Mouse (Mus musculus): Measurements from ENCODE around the gene Clec4a1. TPM values are rescaled to one million over a fixed set of nuclear protein-coding genes. Genes with fewer than 3 reads are reported as not detected.

Gene Clec4a1
- total RNA-seq, 1 experiment from 2014 or later, result 0.50 TPM

Other genes with a start within 250 kb of the Clec4a1 start
- gene Nanog, start 214.4 kb upstream of the Clec4a1 start, total RNA-seq (2017), result not detected in 2 replicates
- gene Slc2a3, start 120.2 kb upstream of the Clec4a1 start, total RNA-seq (2017), result 64.6 and 82.1 TPM in 2 replicates
- 8.9 and 9.7 TPM in 2 replicates for gene Foxj2, start 101.9 kb upstream of the Clec4a1 start, total RNA-seq (2017)
- 0.19 and 0.55 TPM in 2 replicates for gene C3ar1, start 65.7 kb upstream of the Clec4a1 start, total RNA-seq (2017)
- gene Necap1, start 47.4 kb upstream of the Clec4a1 start, total RNA-seq (2017), result 16.7 and 21.1 TPM in 2 replicates
- gene Clec4a3, start 30.7 kb downstream of the Clec4a1 start, total RNA-seq (2017), result 3.7 and 6.4 TPM in 2 replicates
- not detected in 2 replicates for gene Clec4a4, start 68.5 kb downstream of the Clec4a1 start, total RNA-seq (2017)
- gene Clec4b1, start 128.1 kb downstream of the Clec4a1 start, total RNA-seq (2017), result 1.0 TPM in 1 of 2 replicates, not detected in the other
- gene Clec4a2, start 184.6 kb downstream of the Clec4a1 start, total RNA-seq (2017), result 10.4 and 27.1 TPM in 2 replicates

Data from hematopoietic stem cell, adult 5-6 weeks (primary cell).